Mouse (Mus musculus): ENCODE data around the gene Bmp6. TPM values are rescaled to one million over a fixed set of nuclear protein-coding genes. Genes with fewer than 3 reads are reported as not detected.

The Bmp6 gene
- polyA plus RNA-seq, 1 experiment from 2014 or later, result 2.2 TPM

GRCm38 (mm10) chr13:38430075-38430474 is 85.2 kb downstream of the Bmp6 start:
- Histone ChIP-seq H3K9ac (ENCODE audit: low read length) (no peak overlapping the region), H3K9me3 (ENCODE audit: control insufficient read depth, low read length) (no peaks in the 10 kb centered on the region), H3K27ac (ENCODE audit: low read depth, low read length) (no peak overlapping the region), H3K4me2 (ENCODE audit: low read depth, low read length, severe bottlenecking) (no peak overlapping the region), H3K36me3 (ENCODE audit: control insufficient read depth, insufficient read depth, low read length) (no peaks in the 10 kb centered on the region), H3K4me3 (ENCODE audit: low read depth, low read length) (no peak overlapping the region), H3K27me3 (ENCODE audit: control insufficient read depth, insufficient read depth, low read length) (no peaks in the 10 kb centered on the region), H3K4me1 (replicated peaks; ENCODE audit: control insufficient read depth, insufficient read depth, low read length) (no peaks in the 10 kb centered on the region)
- ATAC-seq (replicated peaks; ENCODE audit: low FRiP score) (no peak), DNase-seq (ENCODE audit: low spot score) (no peak)
- 89% methylated on average over 6 of the region's 6 CpGs for WGBS

GRCm38 (mm10) chr13:38434831-38435230 is 89.9 kb downstream of the Bmp6 start:
- Histone ChIP-seq H3K9me3 (ENCODE audit: control insufficient read depth, low read length) (no peaks in the 10 kb centered on the region), H3K27ac (ENCODE audit: low read depth, low read length) (no peak overlapping the region), H3K9ac (ENCODE audit: low read length) (no peak overlapping the region), H3K4me2 (ENCODE audit: low read depth, low read length, severe bottlenecking) (no peak overlapping the region), H3K36me3 (ENCODE audit: control insufficient read depth, insufficient read depth, low read length) (no peaks in the 10 kb centered on the region), H3K4me3 (ENCODE audit: low read depth, low read length) (no peak overlapping the region), H3K27me3 (ENCODE audit: control insufficient read depth, insufficient read depth, low read length) (no peaks in the 10 kb centered on the region), H3K4me1 (replicated peaks; ENCODE audit: control insufficient read depth, insufficient read depth, low read length) (no peaks in the 10 kb centered on the region)
- DNase-seq (ENCODE audit: low spot score) (no peak), ATAC-seq (replicated peaks; ENCODE audit: low FRiP score) (no peak)
- 91% methylated on average over 5 of the region's 5 CpGs for WGBS

GRCm38 (mm10) chr13:38437930-38438329 is 93.0 kb downstream of the Bmp6 start:
- DNase-seq (ENCODE audit: low spot score) (no peak), ATAC-seq (replicated peaks; ENCODE audit: low FRiP score) (no peak)
- no peak overlapping the region for H3K4me3 ChIP-seq (ENCODE audit: low read depth, low read length)

GRCm38 (mm10) chr13:38440240-38440639 is 95.3 kb downstream of the Bmp6 start:
- H3K4me3 ChIP-seq (ENCODE audit: low read depth, low read length), result no peak overlapping the region
- H3K9ac ChIP-seq (ENCODE audit: low read length), result no peak overlapping the region
- no peak for ATAC-seq (replicated peaks; ENCODE audit: low FRiP score)
- whole genome bisulfite sequencing, result 92% methylated on average over 10 of the region's 10 CpGs
- no peaks in the 10 kb centered on the region for H3K27me3 ChIP-seq (ENCODE audit: control insufficient read depth, insufficient read depth, low read length)
- H3K36me3 ChIP-seq (ENCODE audit: control insufficient read depth, insufficient read depth, low read length), result no peaks in the 10 kb centered on the region
- no peak for DNase-seq (ENCODE audit: low spot score)
- no peak overlapping the region for H3K27ac ChIP-seq (ENCODE audit: low read depth, low read length)
- no peaks in the 10 kb centered on the region for H3K9me3 ChIP-seq (ENCODE audit: control insufficient read depth, low read length)
- no peak overlapping the region for H3K4me2 ChIP-seq (ENCODE audit: low read depth, low read length, severe bottlenecking)
- H3K4me1 ChIP-seq (replicated peaks; ENCODE audit: control insufficient read depth, insufficient read depth, low read length), result no peaks in the 10 kb centered on the region

More at GRCm38 (mm10) chr13:38437930-38438329, 93.0 kb downstream of the Bmp6 start:
- no peaks in the 10 kb centered on the region for H3K27me3 ChIP-seq (ENCODE audit: control insufficient read depth, insufficient read depth, low read length)
- 36% methylated on average over 5 of the region's 5 CpGs for WGBS
- no peak overlapping the region for H3K4me2 ChIP-seq (ENCODE audit: low read depth, low read length, severe bottlenecking)
- H3K27ac ChIP-seq (ENCODE audit: low read depth, low read length), result no peak overlapping the region
- H3K36me3 ChIP-seq (ENCODE audit: control insufficient read depth, insufficient read depth, low read length), result no peaks in the 10 kb centered on the region
- H3K9ac ChIP-seq (ENCODE audit: low read length), result no peak overlapping the region
- no peaks in the 10 kb centered on the region for H3K4me1 ChIP-seq (replicated peaks; ENCODE audit: control insufficient read depth, insufficient read depth, low read length)
- H3K9me3 ChIP-seq (ENCODE audit: control insufficient read depth, low read length), result no peaks in the 10 kb centered on the region

GRCm38 (mm10) chr13:38448516-38449015 is 103.7 kb downstream of the Bmp6 start:
- H3K4me3 ChIP-seq (ENCODE audit: low read depth, low read length), result no peak overlapping the region
- no peak overlapping the region for H3K9ac ChIP-seq (ENCODE audit: low read length)
- no peaks in the 10 kb centered on the region for H3K4me1 ChIP-seq (replicated peaks; ENCODE audit: control insufficient read depth, insufficient read depth, low read length)
- no peak overlapping the region for H3K27ac ChIP-seq (ENCODE audit: low read depth, low read length)
- no peak for ATAC-seq (replicated peaks; ENCODE audit: low FRiP score)
- no peaks in the 10 kb centered on the region for H3K36me3 ChIP-seq (ENCODE audit: control insufficient read depth, insufficient read depth, low read length)
- no peak overlapping the region for H3K4me2 ChIP-seq (ENCODE audit: low read depth, low read length, severe bottlenecking)
- no peaks in the 10 kb centered on the region for H3K27me3 ChIP-seq (ENCODE audit: control insufficient read depth, insufficient read depth, low read length)
- no peaks in the 10 kb centered on the region for H3K9me3 ChIP-seq (ENCODE audit: control insufficient read depth, low read length)
- DNase-seq (ENCODE audit: low spot score), result no peak
- 87% methylated on average over 6 of the region's 6 CpGs for WGBS

- Histone ChIP-seq H3K4me1 (replicated peaks; ENCODE audit: control insufficient read depth, insufficient read depth, low read length) (no peaks in the 10 kb centered on the region), H3K27ac (ENCODE audit: low read depth, low read length) (no peak overlapping the region), H3K9ac (ENCODE audit: low read length) (no peak overlapping the region), H3K4me2 (ENCODE audit: low read depth, low read length, severe bottlenecking) (no peak overlapping the region), H3K9me3 (ENCODE audit: control insufficient read depth, low read length) (no peaks in the 10 kb centered on the region), H3K36me3 (ENCODE audit: control insufficient read depth, insufficient read depth, low read length) (no peaks in the 10 kb centered on the region), H3K27me3 (ENCODE audit: control insufficient read depth, insufficient read depth, low read length) (no peaks in the 10 kb centered on the region), H3K4me3 (ENCODE audit: low read depth, low read length) (no peak overlapping the region)
- ATAC-seq (replicated peaks; ENCODE audit: low FRiP score) (no peak), DNase-seq (ENCODE audit: low spot score) (no peak)
- 76% methylated on average over 20 of the region's 20 CpGs for WGBS
These were observed 105.4 kb downstream of the Bmp6 start for GRCm38 (mm10) chr13:38450051-38450971.

GRCm38 (mm10) chr13:38451446-38451845 is 106.5 kb downstream of the Bmp6 start:
- Histone ChIP-seq H3K4me3 (ENCODE audit: low read depth, low read length) (no peak overlapping the region), H3K27ac (ENCODE audit: low read depth, low read length) (no peak overlapping the region), H3K4me1 (replicated peaks; ENCODE audit: control insufficient read depth, insufficient read depth, low read length) (no peaks in the 10 kb centered on the region), H3K9me3 (ENCODE audit: control insufficient read depth, low read length) (no peaks in the 10 kb centered on the region), H3K27me3 (ENCODE audit: control insufficient read depth, insufficient read depth, low read length) (no peaks in the 10 kb centered on the region), H3K36me3 (ENCODE audit: control insufficient read depth, insufficient read depth, low read length) (no peaks in the 10 kb centered on the region), H3K4me2 (ENCODE audit: low read depth, low read length, severe bottlenecking) (no peak overlapping the region), H3K9ac (ENCODE audit: low read length) (no peak overlapping the region)
- 81% methylated on average over 5 of the region's 5 CpGs for WGBS
- no peak for DNase-seq (ENCODE audit: low spot score)
- no peak for ATAC-seq (replicated peaks; ENCODE audit: low FRiP score)

- DNase-seq (ENCODE audit: low spot score), result no peak
- Histone ChIP-seq H3K9ac (ENCODE audit: low read length) (no peak overlapping the region), H3K9me3 (ENCODE audit: control insufficient read depth, low read length) (no peaks in the 10 kb centered on the region), H3K4me2 (ENCODE audit: low read depth, low read length, severe bottlenecking) (no peak overlapping the region), H3K4me1 (replicated peaks; ENCODE audit: control insufficient read depth, insufficient read depth, low read length) (no peaks in the 10 kb centered on the region), H3K27me3 (ENCODE audit: control insufficient read depth, insufficient read depth, low read length) (no peaks in the 10 kb centered on the region), H3K4me3 (ENCODE audit: low read depth, low read length) (no peak overlapping the region), H3K27ac (ENCODE audit: low read depth, low read length) (no peak overlapping the region), H3K36me3 (ENCODE audit: control insufficient read depth, insufficient read depth, low read length) (no peaks in the 10 kb centered on the region)
- ATAC-seq (replicated peaks; ENCODE audit: low FRiP score), result no peak
- WGBS, result 75% methylated on average over 1 of the region's 1 CpGs
These were observed 118.5 kb downstream of the Bmp6 start for GRCm38 (mm10) chr13:38463410-38463809.

- Histone ChIP-seq H3K36me3 (ENCODE audit: control insufficient read depth, insufficient read depth, low read length) (no peaks in the 10 kb centered on the region), H3K27me3 (ENCODE audit: control insufficient read depth, insufficient read depth, low read length) (no peaks in the 10 kb centered on the region), H3K27ac (ENCODE audit: low read depth, low read length) (no peak overlapping the region), H3K4me2 (ENCODE audit: low read depth, low read length, severe bottlenecking) (no peak overlapping the region), H3K9ac (ENCODE audit: low read length) (no peak overlapping the region), H3K4me1 (replicated peaks; ENCODE audit: control insufficient read depth, insufficient read depth, low read length) (no peaks in the 10 kb centered on the region), H3K9me3 (ENCODE audit: control insufficient read depth, low read length) (no peaks in the 10 kb centered on the region), H3K4me3 (ENCODE audit: low read depth, low read length) (no peak overlapping the region)
- ATAC-seq (replicated peaks; ENCODE audit: low FRiP score) (no peak), DNase-seq (ENCODE audit: low spot score) (no peak)
- WGBS, result 75% methylated on average over 5 of the region's 5 CpGs
These were observed 126.0 kb downstream of the Bmp6 start for GRCm38 (mm10) chr13:38470882-38471281.
